Mouse (Mus musculus) kidney, embryonic 14.5 days (tissue): ENCODE measurements around the gene Ccdc93. TPM values are rescaled to one million over a fixed set of nuclear protein-coding genes. Genes with fewer than 3 reads are reported as not detected.

Source experiments
- ATAC-seq: fragments of 200-750 bp; cut with Nextera tagmentation; 2 replicates; pipeline ENCODE4 v1.8.0; 2017; ENCODE audit warnings: moderate number of reproducible peaks, mild to moderate bottlenecking, moderate TSS enrichment, moderate library complexity; ENCODE audit not compliant: low FRiP score, low TSS enrichment
- H3K27ac ChIP-seq: fragments of 300-500 bp; sonication (generic); 2 replicates; pipeline ENCODE4 v1.5.1; 2014; ENCODE audit warnings: low read depth, mild to moderate bottlenecking, low read length, moderate library complexity, mixed read lengths
- H3K27me3 ChIP-seq: fragments of 300-500 bp; sonication (generic); 2 replicates; pipeline ENCODE4 v1.6.1; 2014; ENCODE audit warnings: mild to moderate bottlenecking, low read length; ENCODE audit not compliant: control insufficient read depth, insufficient read depth
- H3K36me3 ChIP-seq: fragments of 300-500 bp; sonication (generic); 2 replicates; pipeline ENCODE4 v1.6.1; 2014; ENCODE audit warnings: low read length, mixed read lengths; ENCODE audit not compliant: control insufficient read depth, insufficient read depth
- H3K4me1 ChIP-seq: fragments of 300-500 bp; sonication (generic); 2 replicates; pipeline ENCODE4 v1.6.1; 2014; ENCODE audit warnings: low read length, mixed read lengths; ENCODE audit not compliant: control insufficient read depth, insufficient read depth
- H3K4me2 ChIP-seq: fragments of 300-500 bp; sonication (generic); replicated peaks from 2 replicates; pipeline ENCODE4 v1.6.1; 2014; ENCODE audit warnings: low read depth, mild to moderate bottlenecking, low read length
- H3K4me3 ChIP-seq: fragments of 300-500 bp; sonication (generic); 2 replicates; pipeline ENCODE4 v1.5.1; 2014; ENCODE audit warnings: mild to moderate bottlenecking, low read length
- H3K9ac ChIP-seq: fragments of 300-500 bp; sonication (generic); 2 replicates; pipeline ENCODE4 v1.6.1; 2014; ENCODE audit warnings: low read depth, mild to moderate bottlenecking, low read length, moderate library complexity
- H3K9me3 ChIP-seq: fragments of 300-500 bp; sonication (generic); 2 replicates; pipeline ENCODE4 v1.6.1; 2016; ENCODE audit warnings: low read length; ENCODE audit not compliant: control insufficient read depth
- WGBS: fragments of 180-500 bp; shearing (Covaris S2); extraction: QIAGEN DNeasy Blood & Tissue Kit; methylation state at CpG from one replicate; pipeline ENCODE4 v1.1.7; 2014; 5-methylcytosine and 5-hydroxymethylcytosine counted together
- polyA plus RNA-seq: library from polyadenylated mRNA; unstranded; fragments of >200 nt; fragmentation: Nextera tagmentation; extraction: Ambion mirVana; gene quantifications from 2 replicates; pipeline ENCODE4 v1.2.1, GENCODE M21; 2014

The Ccdc93 gene
- polyA plus RNA-seq, 1 experiment from 2014 or later = 11.3 TPM

DNA sequence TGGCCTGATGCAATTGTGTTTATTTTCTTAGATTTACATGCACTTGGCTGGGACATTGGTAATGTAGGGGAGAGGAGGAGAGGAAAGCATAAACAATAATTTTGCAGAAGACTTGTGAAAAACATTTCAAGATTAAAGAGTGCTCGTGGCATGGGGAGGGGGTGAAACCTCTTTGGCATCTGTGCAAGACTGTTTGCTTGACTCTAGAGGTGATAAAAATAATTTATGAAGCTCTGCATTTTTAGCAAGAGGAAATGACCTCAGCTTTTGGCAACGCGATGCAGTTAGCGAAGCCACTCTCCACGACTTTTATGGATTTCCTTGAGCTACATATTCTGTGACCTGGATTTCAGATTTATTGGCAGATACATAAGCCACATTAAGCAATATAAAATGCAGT lies 36.1 kb upstream of the Ccdc93 start:
- Histone ChIP-seq H3K4me2 (peak overlapping the region; percentile 4), H3K9me3 (no peaks in the 10 kb centered on the region), H3K36me3 (no peaks in the 10 kb centered on the region), H3K9ac (no peak overlapping the region), H3K27ac (no peak overlapping the region; the same call in 1 of the 2 replicates), H3K27me3 (no peaks in the 10 kb centered on the region), H3K4me3 (no peak overlapping the region), H3K4me1 (peaks cover 8% of the 10 kb centered on the region; the same call in 1 of the 2 replicates)
- WGBS = 8% methylated on average over 5 of the region's 5 CpGs
- ATAC-seq = peak; percentile 50; the same call in 1 of the 2 replicates

DNA sequence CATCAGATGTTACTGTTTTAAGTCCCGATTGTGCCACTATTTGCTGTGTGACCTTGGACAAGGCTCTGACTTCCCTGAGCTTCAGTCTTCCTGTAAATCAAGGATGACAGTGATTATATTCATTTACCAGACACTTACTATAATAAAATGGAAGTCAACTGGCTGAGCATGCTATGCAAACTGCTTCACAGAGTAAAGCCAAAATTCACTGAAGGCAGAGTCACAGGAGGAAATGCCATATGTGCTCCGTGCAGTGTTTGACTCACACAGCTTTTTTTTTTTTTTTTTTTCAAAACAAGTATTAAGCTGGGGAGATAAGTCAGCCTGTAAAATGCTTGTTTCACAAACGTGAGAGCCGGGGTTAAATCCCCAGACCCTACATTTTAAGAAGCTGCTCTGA lies 34.3 kb upstream of the Ccdc93 start:
- no peaks in the 10 kb centered on the region for H3K27me3 ChIP-seq

DNA sequence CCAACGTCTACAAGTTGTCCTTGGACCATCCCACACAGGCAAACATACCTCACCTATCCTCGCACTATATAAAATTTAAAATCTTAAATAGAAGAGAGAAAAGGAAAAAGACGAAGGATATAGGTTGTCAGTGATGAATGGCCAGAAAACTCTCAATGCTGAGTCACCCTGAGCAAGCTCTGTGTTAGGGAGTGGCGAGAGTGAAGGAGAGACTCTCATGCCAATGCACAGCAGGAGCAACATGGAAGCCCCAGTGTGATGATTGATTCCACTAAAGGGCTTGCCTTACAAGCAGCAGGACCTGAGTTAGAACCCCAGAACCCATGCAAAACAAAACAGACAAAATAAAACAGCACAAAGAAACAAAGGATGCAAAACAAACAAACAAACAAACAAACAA lies 32.6 kb upstream of the Ccdc93 start:
- WGBS = 85% methylated on average over 4 of the region's 4 CpGs
- H3K36me3 ChIP-seq = no peaks in the 10 kb centered on the region
- no peak overlapping the region for H3K9ac ChIP-seq
- no peak overlapping the region for H3K4me3 ChIP-seq
- peaks cover 8% of the 10 kb centered on the region; the same call in 1 of the 2 replicates for H3K4me1 ChIP-seq
- no peaks in the 10 kb centered on the region for H3K27me3 ChIP-seq
- no peak overlapping the region for H3K4me2 ChIP-seq
- ATAC-seq = no peak
- H3K27ac ChIP-seq = no peak overlapping the region
- H3K9me3 ChIP-seq = no peaks in the 10 kb centered on the region

More for the DNA sequence above, 34.3 kb upstream of the Ccdc93 start:
- H3K27ac ChIP-seq = no peak overlapping the region
- H3K4me1 ChIP-seq = peaks cover 8% of the 10 kb centered on the region; the same call in 1 of the 2 replicates
- H3K4me3 ChIP-seq = no peak overlapping the region
- no peak overlapping the region for H3K4me2 ChIP-seq
- H3K9me3 ChIP-seq = no peaks in the 10 kb centered on the region
- H3K9ac ChIP-seq = no peak overlapping the region
- ATAC-seq = no peak
- no peaks in the 10 kb centered on the region for H3K36me3 ChIP-seq
- WGBS = 59% methylated on average over 4 of the region's 4 CpGs

DNA sequence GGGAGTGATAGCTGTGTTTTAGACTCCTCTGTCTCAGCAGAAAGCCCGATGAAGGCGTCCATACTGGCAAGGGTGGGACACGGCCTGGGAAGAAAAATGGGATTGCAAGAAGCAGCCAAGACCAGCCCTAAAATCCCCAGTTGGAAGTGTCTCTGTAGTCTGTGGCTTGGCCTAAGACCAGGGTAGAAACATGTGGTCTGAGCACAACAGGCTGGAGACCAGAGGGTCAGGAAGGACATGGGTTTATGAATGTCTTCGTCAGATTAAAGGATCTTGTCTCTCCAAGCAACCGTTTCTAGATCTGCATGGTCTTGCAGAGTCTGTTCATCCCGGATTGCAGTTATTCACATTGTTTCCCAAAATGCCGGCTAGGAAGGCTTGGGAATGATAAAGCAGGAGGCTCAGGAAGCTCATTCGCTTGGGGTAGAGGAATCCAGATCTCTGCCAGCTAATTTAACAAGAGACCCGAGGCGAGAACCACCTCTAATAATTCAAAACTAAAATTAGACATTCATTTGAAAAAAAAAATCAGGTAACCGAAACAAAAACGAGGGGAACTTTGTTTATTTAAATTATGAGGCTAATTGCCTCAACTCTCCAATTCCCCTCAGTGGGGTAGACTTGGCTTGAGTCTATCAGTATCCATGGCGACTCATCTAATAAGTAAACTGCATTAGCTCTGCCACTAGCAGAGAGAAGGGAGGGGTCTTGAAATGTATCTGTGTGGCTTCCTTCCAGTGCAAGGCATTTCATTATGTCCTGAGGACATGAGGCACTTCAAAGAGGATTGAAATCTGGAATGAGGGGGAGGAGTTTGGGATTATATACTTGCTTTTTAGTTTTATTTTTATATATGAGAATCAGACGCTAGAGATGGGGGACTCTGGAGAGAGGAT lies 31.6 kb upstream of the Ccdc93 start:
- H3K4me3 ChIP-seq = no peak overlapping the region
- H3K27ac ChIP-seq = no peak overlapping the region
- H3K4me2 ChIP-seq = no peak overlapping the region
- no peaks in the 10 kb centered on the region for H3K9me3 ChIP-seq
- H3K36me3 ChIP-seq = no peaks in the 10 kb centered on the region
- no peak overlapping the region for H3K9ac ChIP-seq
- no peaks in the 10 kb centered on the region for H3K27me3 ChIP-seq
- no peak for ATAC-seq
- 67% methylated on average over 14 of the region's 14 CpGs for WGBS
- peaks cover 8% of the 10 kb centered on the region; the same call in 1 of the 2 replicates for H3K4me1 ChIP-seq

DNA sequence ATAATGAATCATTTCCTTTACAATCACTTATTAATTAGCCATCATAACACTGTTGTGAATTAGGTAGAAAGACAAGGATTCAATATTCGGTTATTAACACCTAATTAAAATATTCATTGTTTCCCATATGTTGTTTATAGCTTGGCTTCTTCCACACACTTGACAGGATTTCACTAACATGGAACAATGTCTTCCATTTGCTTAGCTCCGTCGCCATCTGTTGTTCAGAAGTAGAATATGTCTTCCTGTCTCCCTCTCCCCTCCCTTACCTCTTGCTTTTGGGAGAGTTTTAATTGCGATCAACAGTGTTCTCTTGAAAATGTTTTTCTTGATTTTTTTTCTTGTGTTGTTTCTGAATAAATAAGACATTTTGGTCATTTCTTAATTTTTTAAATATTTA lies 30.6 kb upstream of the Ccdc93 start:
- no peaks in the 10 kb centered on the region for H3K27me3 ChIP-seq
- no peak overlapping the region for H3K4me3 ChIP-seq
- no peak overlapping the region for H3K9ac ChIP-seq
- peaks cover 4% of the 10 kb centered on the region; the same call in 1 of the 2 replicates for H3K4me1 ChIP-seq
- no peak overlapping the region for H3K4me2 ChIP-seq
- no peak for ATAC-seq
- WGBS = 29% methylated on average over 4 of the region's 4 CpGs
- H3K36me3 ChIP-seq = no peaks in the 10 kb centered on the region
- no peak overlapping the region for H3K27ac ChIP-seq
- H3K9me3 ChIP-seq = no peaks in the 10 kb centered on the region

DNA sequence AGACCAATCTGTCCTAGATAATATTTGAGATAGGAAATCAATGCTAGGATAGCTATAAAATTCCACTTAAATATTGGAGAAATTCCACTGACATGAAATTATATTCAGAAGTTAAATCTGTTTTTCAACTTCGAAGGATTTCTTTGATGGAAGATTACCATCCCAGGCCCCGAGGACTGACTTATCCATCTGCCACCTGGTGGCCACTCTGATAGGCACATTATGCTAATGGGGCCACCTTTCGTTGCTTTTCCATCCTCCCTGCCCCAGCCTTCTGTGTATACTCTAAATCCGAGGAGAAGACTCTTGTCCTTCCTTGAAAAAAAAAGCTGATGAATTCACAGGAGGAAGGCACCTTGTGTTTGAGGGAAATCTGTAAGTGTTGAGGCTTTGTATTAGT lies 11.8 kb upstream of the Ccdc93 start:
- no peaks in the 10 kb centered on the region for H3K4me1 ChIP-seq
- WGBS = 35% methylated on average over 4 of the region's 4 CpGs
- no peak for ATAC-seq
- no peaks in the 10 kb centered on the region for H3K27me3 ChIP-seq
- H3K4me3 ChIP-seq = no peak overlapping the region
- H3K27ac ChIP-seq = no peak overlapping the region
- no peak overlapping the region for H3K9ac ChIP-seq
- no peaks in the 10 kb centered on the region for H3K36me3 ChIP-seq
- no peak overlapping the region for H3K4me2 ChIP-seq
- H3K9me3 ChIP-seq = no peaks in the 10 kb centered on the region

DNA sequence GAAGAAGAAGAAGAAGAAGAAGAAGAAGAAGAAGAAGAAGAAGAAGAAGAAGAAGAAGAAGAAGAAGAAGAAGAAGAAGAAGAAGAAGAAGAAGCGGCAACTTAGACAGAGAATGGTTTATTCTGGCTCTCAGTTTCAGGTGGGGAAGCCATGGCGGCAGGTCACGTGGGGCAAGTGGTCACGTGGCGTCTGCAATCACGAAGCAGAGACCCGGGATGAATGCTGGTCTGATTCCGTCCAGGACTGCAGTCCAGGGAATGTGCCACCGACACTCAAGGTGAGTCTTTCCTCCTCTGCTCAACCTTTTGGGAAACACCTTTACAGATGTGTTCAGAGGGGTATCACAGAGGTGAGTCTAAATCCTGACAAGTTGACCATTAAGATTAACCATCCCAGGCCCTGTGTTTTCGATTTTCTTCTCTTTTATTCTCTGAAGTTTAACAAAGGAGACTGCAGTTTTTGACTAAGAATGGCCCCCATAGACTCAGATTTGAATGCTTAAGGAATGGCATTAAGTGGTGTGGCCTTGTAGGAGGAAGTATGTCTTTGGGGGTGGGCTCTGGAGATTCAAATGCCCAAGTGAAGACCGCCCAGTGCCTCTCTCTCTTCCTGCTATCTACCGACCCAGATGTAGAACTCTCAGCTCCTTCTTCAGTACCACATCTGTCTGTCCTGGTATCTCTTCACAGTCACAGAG lies 11.1 kb upstream of the Ccdc93 start:
- H3K9ac ChIP-seq = no peak overlapping the region
- WGBS = 86% methylated on average over 12 of the region's 12 CpGs
- H3K36me3 ChIP-seq = no peaks in the 10 kb centered on the region
- H3K9me3 ChIP-seq = no peaks in the 10 kb centered on the region
- no peaks in the 10 kb centered on the region for H3K4me1 ChIP-seq
- no peak for ATAC-seq
- H3K4me3 ChIP-seq = no peak overlapping the region
- H3K27ac ChIP-seq = no peak overlapping the region
- H3K27me3 ChIP-seq = no peaks in the 10 kb centered on the region
- no peak overlapping the region for H3K4me2 ChIP-seq

DNA sequence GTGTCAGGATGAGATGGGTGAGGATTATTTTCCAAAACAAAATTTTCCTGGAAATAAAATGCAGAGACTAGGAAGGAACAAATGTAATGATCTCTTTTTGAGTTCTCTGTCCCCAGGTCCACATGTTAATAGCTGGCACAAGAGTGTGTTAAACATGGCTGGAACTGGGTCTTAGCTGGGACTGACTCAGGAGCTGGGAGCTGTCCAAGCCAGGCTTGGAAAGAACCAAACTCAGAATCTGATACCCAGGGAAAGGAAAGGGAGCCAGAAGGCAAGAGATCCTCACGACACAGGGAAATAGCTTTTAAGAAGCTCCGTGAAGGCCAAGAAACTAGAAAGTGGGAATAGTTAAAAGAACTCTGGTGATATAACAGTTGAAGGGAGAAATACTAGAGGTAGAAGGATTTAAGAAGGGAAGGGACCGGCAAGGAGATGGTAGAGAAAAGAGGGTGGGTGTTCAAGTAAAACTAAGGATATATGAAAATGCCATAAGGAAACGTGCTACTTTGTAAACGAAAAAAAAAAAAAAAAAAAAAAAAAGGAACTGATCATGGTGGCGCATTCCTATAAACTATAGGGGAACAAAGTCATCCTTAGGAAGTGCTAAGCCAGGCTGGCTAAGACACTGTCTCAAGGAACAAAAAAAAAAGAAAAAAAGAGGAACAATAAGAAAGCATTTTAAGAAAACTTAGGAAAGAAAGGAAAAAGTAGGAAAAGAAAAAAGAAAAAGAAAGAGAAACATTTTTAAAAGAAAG lies 489 bp upstream of the Ccdc93 start:
- Histone ChIP-seq H3K4me2 (peak overlapping the region; percentile 24), H3K9me3 (no peaks in the 10 kb centered on the region), H3K9ac (no peak overlapping the region), H3K27me3 (no peaks in the 10 kb centered on the region), H3K4me3 (peak overlapping the region; percentile 89; the same call in 1 of the 2 replicates), H3K27ac (no peak overlapping the region), H3K4me1 (no peaks in the 10 kb centered on the region), H3K36me3 (peaks cover 3% of the 10 kb centered on the region; the same call in 1 of the 2 replicates)
- 18% methylated on average over 6 of the region's 6 CpGs for WGBS
- no peak for ATAC-seq
